Mouse (Mus musculus): ENCODE measurements around the gene 9330161L09Rik. TPM values are rescaled to one million over a fixed set of nuclear protein-coding genes. Genes with fewer than 3 reads are reported as not detected.

9330161L09Rik gene
- total and polyA plus RNA-seq, 3 experiments: 0.70 to 2.2 (median 0.98) TPM

GRCm38 (mm10) chr12:103389348-103389727 is 18.3 kb downstream of the 9330161L09Rik start:
- DNase-seq: no peak

- peak; percentile 98 for DNase-seq
These were observed 18.9 kb downstream of the 9330161L09Rik start, which contains the start of gene Otub2 for GRCm38 (mm10) chr12:103388505-103389347. Otub2 (plus strand) TSS chr12:103388682.

GRCm38 (mm10) chr12:103380226-103380625 is 27.4 kb downstream of the 9330161L09Rik start:
- no peak for DNase-seq

GRCm38 (mm10) chr12:103376774-103377173 is 30.8 kb downstream of the 9330161L09Rik start:
- no peak for DNase-seq

GRCm38 (mm10) chr12:103376124-103376523 is 31.5 kb downstream of the 9330161L09Rik start:
- no peak for DNase-seq

GRCm38 (mm10) chr12:103373530-103374236 is 33.9 kb downstream of the 9330161L09Rik start:
- DNase-seq: no peak

- peak; percentile 63 for DNase-seq
These were observed 35.9 kb downstream of the 9330161L09Rik start for GRCm38 (mm10) chr12:103371711-103372110.

GRCm38 (mm10) chr12:103370861-103371260 is 36.8 kb downstream of the 9330161L09Rik start:
- no peak for DNase-seq

- no peak for DNase-seq
These were observed 38.8 kb downstream of the 9330161L09Rik start for GRCm38 (mm10) chr12:103368777-103369176.

GRCm38 (mm10) chr12:103368326-103368669 is 39.3 kb downstream of the 9330161L09Rik start:
- no peak for DNase-seq

GRCm38 (mm10) chr12:103367620-103368325 is 39.8 kb downstream of the 9330161L09Rik start:
- DNase-seq: peak; percentile 64

- DNase-seq: no peak
These were observed 40.4 kb downstream of the 9330161L09Rik start for GRCm38 (mm10) chr12:103367171-103367570.

- no peak for DNase-seq
These were observed 45.3 kb downstream of the 9330161L09Rik start for GRCm38 (mm10) chr12:103362336-103362735.

- DNase-seq: no peak
These were observed 45.9 kb downstream of the 9330161L09Rik start for GRCm38 (mm10) chr12:103361539-103362307.

GRCm38 (mm10) chr12:103360812-103361211 is 46.8 kb downstream of the 9330161L09Rik start:
- no peak for DNase-seq

- no peak for DNase-seq
These were observed 48.4 kb downstream of the 9330161L09Rik start for GRCm38 (mm10) chr12:103358951-103359801.

GRCm38 (mm10) chr12:103358216-103358615 is 49.4 kb downstream of the 9330161L09Rik start:
- DNase-seq: no peak

Data from adrenal gland, adult 2 months (tissue).